Mouse (Mus musculus): ENCODE results near the gene Bbox1.

The Bbox1 gene

DNA sequence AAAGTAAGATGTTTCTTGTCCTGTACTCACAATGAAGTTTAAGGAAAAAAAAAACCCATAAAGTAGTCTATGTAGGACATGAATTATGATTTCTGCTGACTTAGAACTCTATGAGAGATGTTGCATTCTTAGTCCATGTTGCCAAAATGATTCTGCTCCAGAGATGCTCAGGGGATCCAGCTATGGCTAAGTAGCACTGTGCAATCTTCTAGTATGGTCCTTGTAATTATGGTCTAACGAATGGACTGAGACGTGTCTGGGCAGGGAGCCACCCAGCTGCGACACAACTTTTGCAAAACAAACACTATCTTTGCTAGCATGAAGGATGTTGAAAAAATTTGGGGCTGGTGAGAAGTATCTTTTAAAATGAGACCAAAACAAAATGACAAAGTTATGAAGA is 45.1 kb downstream of the Bbox1 start:
- peak; percentile 70 to 75 for DNase-seq

DNA sequence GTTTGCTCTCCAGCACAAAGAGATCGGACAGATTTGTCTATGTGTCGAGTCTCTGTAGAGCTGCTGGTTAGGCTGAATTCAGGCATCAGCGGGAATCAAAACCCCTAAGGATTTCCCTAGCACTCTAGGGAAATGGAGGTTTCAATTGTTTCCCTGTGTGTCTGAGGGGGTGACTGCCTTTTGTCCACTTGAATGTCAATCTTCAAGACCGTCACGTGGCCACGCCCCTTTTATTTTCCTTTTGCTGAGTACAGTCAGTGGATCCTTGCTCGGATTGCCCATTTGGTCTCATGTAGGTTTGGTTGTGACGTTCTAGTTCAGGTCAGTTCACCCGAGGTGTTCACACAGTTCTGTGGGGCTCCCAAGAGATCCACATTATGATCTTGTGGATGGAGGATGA is 82.1 kb downstream of the Bbox1 start:
- DNase-seq, result no peak

DNA sequence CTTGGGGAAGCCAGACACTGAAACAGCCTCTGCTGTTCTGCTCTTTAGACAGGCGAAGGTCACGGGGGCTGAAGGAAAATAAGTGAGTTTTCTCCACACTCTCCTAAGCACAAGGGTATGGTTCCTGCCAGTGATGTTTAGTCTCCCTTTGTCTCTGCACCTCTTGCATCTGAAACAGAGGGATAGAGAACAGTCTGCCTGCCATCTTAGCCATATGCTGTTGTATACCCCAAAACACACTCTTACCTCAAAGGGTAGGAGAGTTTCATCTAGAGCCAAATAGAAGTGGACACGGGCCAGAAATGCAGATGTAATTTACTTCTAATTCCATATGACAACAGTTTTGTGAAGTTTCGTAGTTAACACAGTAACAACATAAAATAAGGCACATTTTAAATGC is 83.6 kb downstream of the Bbox1 start:
- no peak for DNase-seq

DNA sequence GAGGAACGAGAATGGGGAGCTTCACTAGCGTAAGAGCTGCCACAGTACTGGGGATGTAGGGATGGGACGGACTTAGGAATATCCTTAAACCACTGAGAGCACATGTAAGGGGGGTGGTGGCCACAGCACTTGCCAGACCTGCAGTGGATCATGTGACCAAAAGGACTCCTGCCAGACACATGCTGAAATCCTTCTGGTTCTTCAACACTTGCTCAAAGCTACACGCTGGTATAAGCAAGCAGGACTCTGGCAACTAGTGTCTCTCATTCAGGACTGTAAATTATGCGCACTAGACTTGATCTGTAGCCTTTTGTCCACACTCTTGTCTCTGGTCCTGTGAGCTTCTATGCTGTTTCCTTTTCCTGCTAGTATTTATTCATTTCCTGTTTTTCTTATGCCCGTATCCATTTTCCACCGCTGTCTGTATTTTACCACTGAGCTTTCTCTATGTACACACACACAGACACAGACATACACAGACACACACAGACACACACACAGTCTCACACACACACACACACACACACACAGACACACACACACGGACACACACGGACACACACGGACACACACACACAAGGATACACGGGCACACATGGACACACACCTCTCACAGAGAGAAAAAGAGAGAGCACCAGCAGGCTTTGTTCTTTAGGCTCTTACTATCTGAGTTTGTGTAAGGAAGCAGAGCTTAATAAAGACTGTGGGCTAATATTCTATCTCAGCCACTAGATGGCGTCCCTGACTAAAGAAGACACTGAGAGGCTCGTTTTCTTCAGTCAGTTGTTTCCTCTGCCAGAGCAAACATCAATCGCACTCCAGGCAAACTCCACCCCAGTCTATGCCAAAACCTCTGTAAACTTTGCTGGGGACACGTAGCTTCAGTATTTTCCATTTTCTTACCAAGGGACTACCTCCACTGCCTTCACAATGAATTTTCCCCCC is 84.9 kb downstream of the Bbox1 start:
- DNase-seq, result peak; percentile 53 to 70

DNA sequence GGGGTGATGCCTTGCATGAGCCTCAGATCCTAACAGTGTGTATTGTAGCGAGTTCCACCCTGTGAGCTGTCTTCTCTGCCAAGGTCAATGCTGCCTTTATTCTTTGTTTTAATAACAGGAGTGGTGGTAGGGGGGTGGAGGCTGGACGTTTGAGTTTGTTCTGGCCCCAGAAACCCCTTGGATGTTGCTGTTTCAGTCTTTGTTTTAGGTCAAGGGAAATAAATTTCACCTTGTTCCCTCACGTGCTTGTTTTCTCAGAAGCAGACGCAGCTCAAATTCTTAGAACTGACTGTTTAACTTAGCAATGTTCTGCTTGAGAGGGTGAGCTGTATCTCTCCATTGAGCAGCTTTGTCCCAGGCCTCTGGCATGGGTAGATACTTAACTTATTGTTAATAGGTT is 87.9 kb downstream of the Bbox1 start:
- DNase-seq, result peak in 1 of 2 experiments; percentile 49

DNA sequence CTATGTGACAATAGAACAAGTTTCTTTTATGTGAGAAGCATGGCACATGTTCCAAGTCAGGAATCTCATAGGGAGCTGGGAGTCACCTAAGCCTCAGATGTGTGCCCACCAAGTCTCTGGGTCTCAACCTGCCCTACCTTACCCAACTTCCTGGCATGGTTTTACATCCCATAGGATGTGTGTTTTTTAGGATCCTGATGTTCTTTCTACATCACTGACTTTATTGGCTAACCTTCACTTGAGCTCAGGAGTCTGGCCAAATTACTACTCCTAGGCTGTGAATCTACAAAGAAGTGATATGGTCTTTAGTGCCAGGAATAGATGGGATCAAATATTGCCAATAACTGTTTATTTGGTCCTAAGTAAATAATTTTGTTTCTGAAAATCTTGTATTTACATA is 88.4 kb downstream of the Bbox1 start:
- DNase-seq, result no peak

DNA sequence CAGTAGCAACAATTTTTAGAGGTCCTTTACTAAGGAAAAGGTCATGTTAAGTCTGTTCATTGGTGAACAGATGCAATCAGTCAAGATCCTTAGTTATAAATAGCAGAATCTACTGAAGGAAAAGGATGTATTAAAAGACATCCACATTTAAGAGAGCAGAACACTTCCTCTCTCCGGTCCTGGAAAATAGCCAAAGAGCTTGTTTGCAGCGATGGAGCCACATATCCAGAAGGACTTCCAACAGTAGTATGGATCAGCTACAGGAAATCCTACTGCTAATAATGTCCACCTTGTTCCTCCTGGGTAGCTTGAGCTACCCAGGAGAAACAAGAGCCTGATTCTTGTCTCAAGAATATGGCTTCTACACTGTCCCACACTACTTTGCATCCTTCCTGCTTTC is 91.6 kb downstream of the Bbox1 start:
- DNase-seq, result no peak

DNA sequence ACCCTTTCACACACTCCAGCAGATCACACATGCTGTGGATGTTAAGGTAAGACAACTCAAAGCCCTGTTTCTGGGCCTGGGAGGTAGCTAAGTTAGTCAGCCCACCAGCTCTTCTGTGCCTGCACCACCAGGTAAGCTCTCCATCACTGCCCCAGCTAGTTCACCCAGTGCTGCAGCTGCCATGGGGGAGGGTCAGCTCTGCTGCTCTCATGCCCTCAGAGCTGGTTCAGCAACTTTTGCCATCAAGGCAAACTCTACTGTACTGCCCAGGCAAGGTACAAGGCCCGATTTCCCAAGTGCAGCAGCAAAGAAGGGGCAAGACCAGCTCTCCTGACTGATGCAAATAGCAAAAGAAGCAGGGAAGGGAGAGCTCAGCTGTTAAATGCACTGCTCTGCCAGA is 93.9 kb downstream of the Bbox1 start:
- peak; percentile 34 to 60 for DNase-seq

DNA sequence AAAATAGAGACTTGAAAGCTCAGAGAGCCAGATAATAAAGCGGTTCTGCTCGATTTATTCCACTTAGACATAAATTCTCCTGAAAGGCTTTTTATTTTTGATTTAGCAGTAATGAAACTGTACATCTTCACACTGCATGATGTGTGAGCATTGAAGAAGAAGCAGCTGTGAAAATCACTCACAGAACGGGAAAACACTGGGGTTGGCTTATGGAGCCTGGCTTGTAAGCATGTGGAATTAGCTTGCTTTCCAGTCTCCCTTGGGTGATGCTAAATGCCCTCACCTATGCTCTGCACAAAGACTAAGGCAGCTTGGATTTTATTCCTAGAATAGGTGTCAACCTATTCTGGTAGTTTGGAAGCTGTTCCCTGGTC is 98.7 kb downstream of the Bbox1 start:
- no peak for DNase-seq

DNA sequence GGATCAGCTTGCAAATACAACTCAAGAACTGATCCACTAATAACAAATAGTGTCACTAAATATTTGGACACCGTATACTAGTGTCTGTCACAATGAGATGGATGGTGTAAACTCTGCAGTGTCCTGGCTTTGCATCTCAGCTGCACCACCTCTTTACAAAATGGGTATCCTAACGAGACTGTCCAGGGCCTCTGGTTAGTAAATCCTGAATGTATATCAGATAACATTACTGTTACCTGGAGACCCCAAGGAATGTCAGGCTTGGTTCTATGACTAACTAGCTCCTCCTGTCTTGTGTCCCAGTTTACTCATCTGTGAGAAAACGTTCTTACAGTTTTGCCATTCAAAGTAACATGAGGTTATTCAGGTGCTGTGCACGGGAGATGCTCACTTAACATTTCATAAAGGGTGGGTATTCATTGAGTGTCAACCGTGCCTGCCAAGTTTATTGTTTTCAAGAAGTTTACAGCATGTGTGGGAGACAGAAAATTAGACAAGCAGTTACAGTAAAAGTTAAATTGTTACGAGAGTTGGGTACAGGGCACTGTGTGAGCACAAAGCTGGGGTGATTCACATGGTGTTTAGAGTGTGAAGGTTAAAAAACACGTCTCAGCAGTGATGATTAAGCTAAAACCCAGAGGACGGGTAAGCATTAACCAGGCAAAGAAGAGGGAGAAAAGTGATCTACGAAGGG is 99.2 kb downstream of the Bbox1 start:
- DNase-seq, result peak in 1 of 2 experiments; percentile 32

DNA sequence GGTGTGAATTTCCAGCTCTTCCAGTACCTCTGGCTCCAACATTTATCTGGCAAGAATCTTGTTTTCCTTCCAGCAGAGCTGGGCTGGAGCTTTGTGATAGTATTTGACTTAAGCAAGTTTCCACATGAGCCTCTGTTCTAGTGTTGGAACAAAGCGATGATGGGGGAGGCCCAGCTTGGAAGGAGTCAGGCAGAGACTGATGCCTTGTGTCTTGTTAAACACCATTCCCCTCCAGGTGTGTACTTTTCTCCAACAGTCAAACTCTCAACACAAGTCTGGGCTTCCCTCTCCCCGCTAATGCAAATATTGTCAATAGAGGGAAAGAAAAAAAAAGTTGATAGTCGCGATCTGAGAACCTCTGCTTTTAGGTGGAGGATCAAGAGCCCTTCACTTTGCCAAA is 100.1 kb downstream of the Bbox1 start:
- DNase-seq, result no peak

Data from kidney, postnatal 4 days (tissue).